Mouse (Mus musculus) E14TG2a.4 (cell line): Measurements from ENCODE around the gene Cdhr4.

Source experiments
- CTCF ChIP-seq: conservative IDR thresholded peaks from 2 replicates; pipeline ENCODE4 v1.5.1; 2014; ENCODE audit warnings: low read length
- POU5F1 ChIP-seq: IDR thresholded peaks from 2 replicates; pipeline ENCODE4 v1.6.1; 2014; ENCODE audit warnings: low read length, borderline replicate concordance

GRCm38 (mm10) chr9:108001922-108002770 lies 9.8 kb downstream of the Cdhr4 start, which contains the start of gene Ip6k1:
- TF ChIP-seq CTCF (no peak), POU5F1 (peak; percentile 77; the same call in 1 of the 2 replicates)
